Mouse (Mus musculus) heart, postnatal 0 days (tissue): ENCODE results near the gene Ccdc57.

Experiments
- CTCF ChIP-seq: IDR thresholded peaks from 2 replicates; pipeline ENCODE4 v1.5.1; 2016; ENCODE audit warnings: antibody characterized with exemption, control low read depth, low read depth
- EP300 ChIP-seq: IDR thresholded peaks from 2 replicates; pipeline ENCODE4 v1.6.1; 2016; ENCODE audit warnings: antibody characterized with exemption, low read depth

- TF ChIP-seq CTCF (no peak), EP300 (no peak)
Measured at GRCm38 (mm10) chr11:120962909-120963308, 30.2 kb upstream of the Ccdc57 start.
